Mouse (Mus musculus) E14TG2a.4 (cell line): ENCODE results near the gene Ryr2.

Experiments used
- CTCF ChIP-seq: conservative IDR thresholded peaks from 2 replicates; pipeline ENCODE4 v1.5.1; 2014; ENCODE audit warnings: low read length
- NANOG ChIP-seq: IDR thresholded peaks from 2 replicates; pipeline ENCODE4 v1.6.1; 2014; ENCODE audit warnings: borderline replicate concordance, low read length, mixed read lengths
- POU5F1 ChIP-seq: IDR thresholded peaks from 2 replicates; pipeline ENCODE4 v1.6.1; 2014; ENCODE audit warnings: low read length, borderline replicate concordance

- TF ChIP-seq POU5F1 (no peak), CTCF (no peak), NANOG (no peak)
Observed at GRCm38 (mm10) chr13:12105830-12106628, 716 bp downstream of the Ryr2 start.
